Mouse (Mus musculus) C2C12 (cell line): Measurements from ENCODE around the gene Fam114a2. TPM values are rescaled to one million over a fixed set of nuclear protein-coding genes. Genes with fewer than 3 reads are reported as not detected.

Experiments
- H3K27me3 ChIP-seq: one replicate; pipeline ENCODE4 v1.6.1; 2011; ENCODE audit not compliant: control insufficient read depth, insufficient read depth, insufficient read length
- H3K36me3 ChIP-seq: one replicate; pipeline ENCODE4 v1.6.1; 2011; ENCODE audit not compliant: control insufficient read depth, insufficient read depth
- H3K4me3 ChIP-seq: one replicate; pipeline ENCODE4 v1.5.1; 2011; ENCODE audit warnings: mild to moderate bottlenecking, control low read depth; ENCODE audit not compliant: poor library complexity, insufficient read depth, severe bottlenecking
- H3K79me2 ChIP-seq: one replicate; pipeline ENCODE4 v1.6.1; 2011; ENCODE audit not compliant: control insufficient read depth, insufficient read depth
- H3K79me3 ChIP-seq: one replicate; pipeline ENCODE4 v1.6.1; 2011; ENCODE audit warnings: low read depth, control low read depth
- H3ac ChIP-seq: one replicate; pipeline ENCODE3; 2011; ENCODE audit warnings: low read depth; ENCODE audit not compliant: control insufficient read depth, insufficient read length
- CEBPB ChIP-seq: IDR thresholded peaks from one replicate; pipeline ENCODE4 v1.6.1; 2011; ENCODE audit warnings: low read depth, mild to moderate bottlenecking, control low read depth, moderate library complexity
- CTCF ChIP-seq: IDR thresholded peaks from one replicate; pipeline ENCODE4 v1.5.1; 2011; ENCODE audit not compliant: control insufficient read depth, insufficient read depth, insufficient read length
- FOSL1 ChIP-seq: IDR thresholded peaks from one replicate; pipeline ENCODE4 v1.8.0; 2011; ENCODE audit warnings: mild to moderate bottlenecking, low read length; ENCODE audit not compliant: poor library complexity, insufficient read depth, severe bottlenecking
- MAX ChIP-seq: IDR thresholded peaks from one replicate; pipeline ENCODE4 v1.6.1; 2011; ENCODE audit warnings: mild to moderate bottlenecking, control low read depth
- MYOD1 ChIP-seq: IDR thresholded peaks from one replicate; pipeline ENCODE4 v1.6.1; 2011; ENCODE audit warnings: low read depth; ENCODE audit not compliant: control insufficient read depth, insufficient read length
- MYOG ChIP-seq: IDR thresholded peaks from one replicate; pipeline ENCODE4 v1.6.1; 2011; ENCODE audit not compliant: control insufficient read depth, insufficient read length; ENCODE audit errors: extremely low read depth
- USF1 ChIP-seq: IDR thresholded peaks from one replicate; pipeline ENCODE4 v1.6.1; 2011; ENCODE audit warnings: low read depth, mild to moderate bottlenecking, control low read depth, moderate library complexity
- polyA plus RNA-seq: library from polyadenylated mRNA; unstranded; fragments of >200 nt; fragmentation: generic; extraction: Trizol; gene quantifications from one replicate; pipeline ENCODE4 v1.2.1, GENCODE M21; 2012; ENCODE audit warnings: missing spikeins

Fam114a2 gene
- polyA plus RNA-seq, 1 experiment = 21.1 TPM

DNA sequence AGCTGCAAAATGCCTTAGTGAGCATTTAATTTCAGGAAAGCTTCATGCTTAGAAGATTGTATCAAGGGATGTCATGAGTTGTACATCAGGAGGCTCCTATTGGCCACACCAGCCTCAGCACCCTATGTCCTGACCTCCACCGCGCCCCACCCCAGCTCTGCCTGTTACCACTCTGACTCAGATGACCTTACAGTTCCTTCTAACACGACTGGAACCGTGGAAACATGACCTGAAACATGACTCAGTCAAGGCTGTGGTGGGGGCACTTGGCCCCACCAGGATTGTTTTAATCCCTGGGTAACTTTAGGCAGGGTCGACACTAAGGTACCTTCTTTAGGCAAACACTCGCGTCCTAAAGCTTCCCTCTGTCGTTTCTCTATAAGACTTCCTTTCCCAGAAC, 32.6 kb upstream of the Fam114a2 start:
- H3K79me2 ChIP-seq = no peaks in the 10 kb centered on the region
- no peak for TF ChIP-seq MYOG
- no peak for TF ChIP-seq CTCF
- TF ChIP-seq FOSL1 = no peak
- no peak for TF ChIP-seq MYOD1
- no peak for TF ChIP-seq CEBPB
- TF ChIP-seq USF1 = no peak
- TF ChIP-seq MAX = no peak

DNA sequence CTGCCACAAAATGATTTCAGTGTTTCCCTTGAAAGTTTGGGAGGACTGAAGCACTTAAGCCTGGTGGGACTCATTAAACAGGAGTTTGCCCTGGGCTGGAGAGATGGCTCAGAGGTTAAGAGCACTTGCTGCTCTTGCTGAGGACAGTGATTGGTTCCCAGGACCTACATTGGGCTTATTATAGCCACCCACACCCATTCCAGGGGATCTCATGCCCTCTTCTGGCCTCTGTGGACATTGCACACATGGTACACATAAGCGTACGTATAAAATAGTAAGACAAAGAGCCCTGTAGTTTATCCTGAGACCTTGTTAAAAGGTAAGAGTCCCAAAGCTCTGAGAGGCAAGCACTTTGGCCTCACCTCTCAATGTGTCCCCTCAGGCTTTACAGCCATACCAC, 31.8 kb upstream of the Fam114a2 start:
- Histone ChIP-seq H3K79me2 (no peaks in the 10 kb centered on the region), H3K79me3 (no peaks in the 10 kb centered on the region), H3K27me3 (no peaks in the 10 kb centered on the region), H3K4me3 (no peak overlapping the region), H3K36me3 (no peaks in the 10 kb centered on the region), H3ac (no peak overlapping the region)
- TF ChIP-seq USF1 = no peak

More for the DNA sequence above, 32.6 kb upstream of the Fam114a2 start:
- H3K36me3 ChIP-seq = no peaks in the 10 kb centered on the region
- H3K27me3 ChIP-seq = no peaks in the 10 kb centered on the region
- H3K79me3 ChIP-seq = no peaks in the 10 kb centered on the region
- no peak overlapping the region for H3K4me3 ChIP-seq
- H3ac ChIP-seq = no peak overlapping the region

DNA sequence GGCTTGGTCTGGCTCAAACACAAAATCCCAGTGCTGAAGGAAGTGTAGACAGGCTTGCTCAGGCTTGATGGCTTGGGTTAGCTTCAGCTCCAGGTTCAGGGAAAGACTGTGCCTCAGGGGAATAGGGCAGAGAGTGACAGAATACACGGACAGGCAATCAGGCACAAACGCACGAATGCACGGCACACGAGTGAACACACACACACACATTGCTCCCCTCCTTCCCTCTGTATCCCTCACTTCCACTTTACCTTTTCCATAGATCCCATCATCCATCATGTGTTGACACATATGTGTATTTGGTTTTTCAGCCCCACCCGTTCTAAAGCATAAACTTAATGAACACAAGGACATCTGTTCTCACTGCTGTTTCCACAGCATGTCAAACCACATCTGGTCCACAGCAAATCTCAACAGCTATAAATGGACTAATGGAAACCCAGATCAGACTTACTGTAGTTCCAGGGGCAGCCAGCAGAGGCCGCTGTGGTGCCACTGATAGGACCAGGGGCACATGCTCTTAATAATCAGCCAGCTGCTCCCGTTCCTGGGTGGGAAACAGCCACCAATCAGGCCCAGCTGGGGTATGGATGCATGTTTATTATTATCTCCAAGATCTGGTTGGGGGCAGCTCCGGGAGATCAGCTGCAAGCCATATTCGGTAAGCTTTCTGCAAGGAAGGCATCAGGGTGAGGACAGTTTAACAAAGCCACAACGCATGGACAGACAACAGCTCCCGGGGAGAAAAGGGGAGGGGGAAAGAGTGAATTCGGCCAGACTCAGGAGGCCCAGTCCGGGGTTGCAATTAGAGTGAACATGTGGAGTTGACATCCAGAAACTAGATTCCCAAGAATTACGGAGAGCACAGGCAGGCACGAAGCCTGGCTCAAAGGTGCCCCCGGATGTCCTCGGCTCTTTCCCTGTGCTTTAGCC, 30.5 kb upstream of the Fam114a2 start:
- TF ChIP-seq FOSL1 (no peak), CTCF (peak; percentile 27), MAX (peak; percentile 89), MYOG (no peak), MYOD1 (no peak), CEBPB (no peak), USF1 (no peak)
- Histone ChIP-seq H3K36me3 (no peaks in the 10 kb centered on the region), H3K4me3 (no peak overlapping the region), H3K79me2 (no peaks in the 10 kb centered on the region), H3K79me3 (no peaks in the 10 kb centered on the region), H3K27me3 (no peaks in the 10 kb centered on the region), H3ac (no peak overlapping the region)

DNA sequence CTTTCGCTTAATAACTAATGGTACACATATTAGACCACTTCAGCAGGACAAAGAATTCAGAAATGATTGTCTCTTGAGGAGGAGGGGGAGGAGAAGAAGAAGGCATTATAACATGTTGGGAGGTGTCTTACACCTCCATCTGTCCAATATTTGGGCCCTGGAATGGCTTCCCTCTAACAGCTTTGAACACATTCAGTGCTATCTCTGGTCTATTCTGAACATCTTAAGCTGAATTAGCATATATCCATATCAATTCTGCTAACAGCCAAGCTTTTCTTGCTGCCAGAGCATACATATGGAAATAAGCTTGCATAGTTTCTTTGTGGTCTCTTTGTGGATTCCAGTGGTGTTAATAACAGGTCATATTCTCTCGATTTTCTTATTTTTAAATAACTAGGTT, 22.3 kb upstream of the Fam114a2 start:
- no peak overlapping the region for H3ac ChIP-seq
- no peaks in the 10 kb centered on the region for H3K79me2 ChIP-seq
- no peak for TF ChIP-seq CTCF
- TF ChIP-seq USF1 = no peak
- TF ChIP-seq MAX = no peak
- TF ChIP-seq FOSL1 = no peak
- no peak for TF ChIP-seq CEBPB
- H3K27me3 ChIP-seq = no peaks in the 10 kb centered on the region
- no peak overlapping the region for H3K4me3 ChIP-seq
- H3K79me3 ChIP-seq = no peaks in the 10 kb centered on the region
- no peaks in the 10 kb centered on the region for H3K36me3 ChIP-seq

DNA sequence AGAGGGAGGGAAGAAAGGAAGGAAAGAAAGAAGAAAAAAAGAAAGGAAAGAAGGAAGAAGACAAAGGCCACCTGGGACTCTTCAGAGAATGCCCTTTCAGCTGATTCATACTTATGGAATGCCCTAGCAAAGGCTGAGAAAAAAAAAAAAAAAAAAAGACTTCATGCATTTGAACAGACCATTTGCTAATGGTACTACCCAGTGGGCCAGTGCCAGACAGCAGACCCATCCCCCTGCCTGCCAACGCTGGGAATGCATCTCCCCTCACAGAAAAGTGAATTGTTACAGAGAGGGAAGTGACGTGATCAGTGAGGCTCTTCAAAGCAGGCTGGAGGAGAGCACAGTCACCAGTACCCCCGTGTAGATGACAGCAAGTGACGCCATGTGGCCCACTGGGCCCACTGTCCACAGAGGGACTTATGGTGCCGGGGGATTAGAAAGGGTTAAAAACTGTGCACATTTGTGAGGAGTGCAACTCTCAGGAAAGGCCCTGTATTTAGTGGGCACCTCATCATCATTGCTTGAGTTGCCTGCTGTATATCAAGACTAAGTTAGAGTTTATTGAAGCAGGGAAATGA, 21.5 kb upstream of the Fam114a2 start:
- TF ChIP-seq FOSL1 (no peak), USF1 (no peak), CEBPB (no peak), MYOD1 (no peak), MAX (no peak), MYOG (no peak), CTCF (no peak)
- no peaks in the 10 kb centered on the region for H3K27me3 ChIP-seq
- H3K79me2 ChIP-seq = no peaks in the 10 kb centered on the region
- H3ac ChIP-seq = no peak overlapping the region
- H3K4me3 ChIP-seq = no peak overlapping the region
- no peaks in the 10 kb centered on the region for H3K79me3 ChIP-seq
- no peaks in the 10 kb centered on the region for H3K36me3 ChIP-seq

DNA sequence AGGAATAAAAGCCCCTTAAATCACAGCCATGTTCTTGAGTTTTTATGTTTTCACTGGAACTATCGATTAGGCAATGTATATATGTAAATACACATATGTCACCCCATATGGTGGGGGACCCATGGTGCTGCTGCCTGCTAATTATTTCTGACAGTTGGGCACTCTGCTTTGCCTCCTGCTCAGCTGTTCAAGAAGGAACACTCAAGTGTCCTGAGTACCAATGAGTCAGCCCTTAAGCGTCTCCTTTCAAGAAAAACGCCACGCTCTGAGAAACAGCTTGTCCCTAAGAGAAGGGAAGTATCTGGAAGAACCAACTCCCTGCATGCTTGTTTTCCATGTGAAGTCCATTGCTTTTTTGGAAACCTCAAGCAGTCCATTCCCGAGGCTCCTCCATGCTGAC, 17.5 kb upstream of the Fam114a2 start:
- Histone ChIP-seq H3K79me2 (peaks cover 5% of the 10 kb centered on the region), H3ac (no peak overlapping the region), H3K79me3 (no peaks in the 10 kb centered on the region), H3K4me3 (no peak overlapping the region), H3K36me3 (peaks cover 12% of the 10 kb centered on the region), H3K27me3 (no peaks in the 10 kb centered on the region)
- TF ChIP-seq MYOD1 (no peak), CTCF (no peak), CEBPB (no peak), FOSL1 (no peak), USF1 (no peak), MYOG (no peak)
